Mouse (Mus musculus): ENCODE measurements at regions not wholly inside any gene's neighbourhood (a gene's known extent, or its start where the extent isn't known, plus 50 kb on each side); places are given as distances from the start of the nearest gene placed in this dataset.

GRCm38 (mm10) chr14:64580086-64580485, 476.0 kb downstream of the Prss52 start:
- DNase-seq = no peak

GRCm38 (mm10) chr14:64580862-64581261, 476.8 kb downstream of the Prss52 start:
- DNase-seq = no peak

- no peak for DNase-seq
These were observed 477.6 kb downstream of the Prss52 start for GRCm38 (mm10) chr14:64581705-64582104.

GRCm38 (mm10) chr14:64582822-64583221, 478.7 kb downstream of the Prss52 start:
- no peak for DNase-seq

GRCm38 (mm10) chr14:64584221-64584620, 480.1 kb downstream of the Prss52 start:
- DNase-seq = no peak

- no peak for DNase-seq
These were observed 481.0 kb downstream of the Prss52 start for GRCm38 (mm10) chr14:64585081-64585470.

- DNase-seq = no peak
These were observed 481.5 kb downstream of the Prss52 start for GRCm38 (mm10) chr14:64585471-64586192.

- DNase-seq = no peak
These were observed 482.3 kb downstream of the Prss52 start for GRCm38 (mm10) chr14:64586386-64586859.

- no peak for DNase-seq
These were observed 483.0 kb downstream of the Prss52 start for GRCm38 (mm10) chr14:64586860-64587698.

- DNase-seq = no peak
These were observed 483.8 kb downstream of the Prss52 start for GRCm38 (mm10) chr14:64587699-64588434.

- DNase-seq = no peak
These were observed 484.5 kb downstream of the Prss52 start for GRCm38 (mm10) chr14:64588561-64588960.

- DNase-seq = no peak
These were observed 485.0 kb downstream of the Prss52 start for GRCm38 (mm10) chr14:64589126-64589525.

- no peak for DNase-seq
These were observed 485.8 kb downstream of the Prss52 start for GRCm38 (mm10) chr14:64589571-64590547.

- DNase-seq = no peak
These were observed 486.5 kb downstream of the Prss52 start for GRCm38 (mm10) chr14:64590611-64591010.

GRCm38 (mm10) chr14:64591091-64591976, 487.2 kb downstream of the Prss52 start:
- DNase-seq = no peak

- no peak for DNase-seq
These were observed 488.1 kb downstream of the Prss52 start for GRCm38 (mm10) chr14:64592176-64592575.

- DNase-seq = no peak
These were observed 488.7 kb downstream of the Prss52 start for GRCm38 (mm10) chr14:64592706-64593320.

GRCm38 (mm10) chr14:64593564-64593963, 489.5 kb downstream of the Prss52 start:
- no peak for DNase-seq

GRCm38 (mm10) chr14:64594021-64594561, 490.0 kb downstream of the Prss52 start:
- DNase-seq = no peak
